Mouse (Mus musculus) E14TG2a.4 (cell line): ENCODE measurements around the gene Gm10337.

Source experiments
- CTCF ChIP-seq: conservative IDR thresholded peaks from 2 replicates; pipeline ENCODE4 v1.5.1; 2014; ENCODE audit warnings: low read length
- POU5F1 ChIP-seq: IDR thresholded peaks from 2 replicates; pipeline ENCODE4 v1.6.1; 2014; ENCODE audit warnings: low read length, borderline replicate concordance

DNA sequence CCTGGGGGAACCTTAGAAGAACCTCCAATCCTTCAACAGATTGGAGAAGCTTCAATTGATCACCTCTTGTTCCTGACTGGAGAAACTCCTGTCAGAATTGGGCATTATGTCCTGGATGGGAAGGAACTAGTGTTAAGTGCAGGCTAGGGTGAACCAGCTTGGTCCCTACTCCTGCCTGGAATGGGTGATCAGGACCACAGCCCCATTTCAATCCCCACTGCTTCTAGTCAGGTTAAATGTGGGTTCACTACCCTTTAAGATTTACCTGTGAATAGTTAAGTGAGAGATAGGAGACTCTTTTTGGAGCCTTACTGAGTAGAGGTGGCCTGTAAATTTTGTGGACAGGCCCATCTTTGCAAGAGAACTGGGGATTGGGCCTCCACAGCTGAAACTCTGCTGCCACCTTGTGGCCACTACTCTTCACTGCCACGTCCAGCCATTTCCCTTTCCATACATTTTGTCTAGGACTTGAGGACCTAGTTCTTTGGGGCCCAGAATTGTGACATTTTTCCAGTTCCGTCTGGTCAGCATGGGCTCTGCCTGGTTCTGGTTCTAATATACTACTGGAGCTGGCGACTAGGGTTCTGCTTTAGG, 21.5 kb downstream of the Gm10337 start, which contains the start of gene Npff:
- peak; percentile 96 for TF ChIP-seq CTCF
- TF ChIP-seq POU5F1 = no peak
